Mouse (Mus musculus): ENCODE data around the gene Myo18a. TPM values are rescaled to one million over a fixed set of nuclear protein-coding genes. Genes with fewer than 3 reads are reported as not detected.

The Myo18a gene
- total RNA-seq, 2 experiments from 2014 or later, result 331 to 334 TPM

- no peak for DNase-seq
- intact Hi-C loops (cut with DNase I), result no loop called here
These were observed 94.0 kb downstream of the Myo18a start for GRCm38 (mm10) chr11:77857089-77857488.

- DNase-seq, result no peak
- intact Hi-C loops (cut with DNase I), result no loop called here
These were observed 95.5 kb downstream of the Myo18a start for GRCm38 (mm10) chr11:77858589-77858988.

GRCm38 (mm10) chr11:77860947-77861346, 97.9 kb downstream of the Myo18a start:
- no peak for DNase-seq
- intact Hi-C loops (cut with DNase I), result no loop called here

- DNase-seq, result no peak
- intact Hi-C loops (cut with DNase I), result no loop called here
These were observed 99.8 kb downstream of the Myo18a start for GRCm38 (mm10) chr11:77862887-77863286.

GRCm38 (mm10) chr11:77864771-77865170, 101.7 kb downstream of the Myo18a start:
- no peak for DNase-seq
- intact Hi-C loops (cut with DNase I), result no loop called here

GRCm38 (mm10) chr11:77867419-77868083, 104.5 kb downstream of the Myo18a start:
- DNase-seq, result no peak
- intact Hi-C loops (cut with DNase I), result no loop called here

- intact Hi-C loops (cut with DNase I), result no loop called here
- no peak for DNase-seq
These were observed 108.4 kb downstream of the Myo18a start for GRCm38 (mm10) chr11:77871436-77871835.

- intact Hi-C loops (cut with DNase I), result no loop called here
- DNase-seq, result no peak
These were observed 109.2 kb downstream of the Myo18a start for GRCm38 (mm10) chr11:77872236-77872635.

- intact Hi-C loops (cut with DNase I), result no loop called here
- no peak for DNase-seq
These were observed 109.6 kb downstream of the Myo18a start for GRCm38 (mm10) chr11:77872685-77873084.

- intact Hi-C loops (cut with DNase I), result no loop called here
These were observed 110.1 kb downstream of the Myo18a start for GRCm38 (mm10) chr11:77873116-77873515.

GRCm38 (mm10) chr11:77874685-77875231, 111.7 kb downstream of the Myo18a start:
- intact Hi-C loops (cut with DNase I), result no loop called here
- no peak for DNase-seq

More at GRCm38 (mm10) chr11:77873116-77873515, 110.1 kb downstream of the Myo18a start:
- DNase-seq, result no peak

GRCm38 (mm10) chr11:77875269-77875668, 112.2 kb downstream of the Myo18a start:
- intact Hi-C loops (cut with DNase I), result no loop called here
- DNase-seq, result no peak

- DNase-seq, result no peak
- intact Hi-C loops (cut with DNase I), result no loop called here
These were observed 113.1 kb downstream of the Myo18a start for GRCm38 (mm10) chr11:77875847-77876759.

GRCm38 (mm10) chr11:77876760-77877148, 113.7 kb downstream of the Myo18a start:
- DNase-seq, result no peak
- intact Hi-C loops (cut with DNase I), result no loop called here

- intact Hi-C loops (cut with DNase I), result no loop called here
- DNase-seq, result no peak
These were observed 121.6 kb downstream of the Myo18a start for GRCm38 (mm10) chr11:77884524-77885245.

- intact Hi-C loops (cut with DNase I), result no loop called here
- DNase-seq, result no peak
These were observed 122.2 kb downstream of the Myo18a start for GRCm38 (mm10) chr11:77885246-77885575.

- intact Hi-C loops (cut with DNase I), result no loop called here
- no peak for DNase-seq
These were observed 124.4 kb downstream of the Myo18a start for GRCm38 (mm10) chr11:77887373-77887960.

- DNase-seq, result no peak
- intact Hi-C loops (cut with DNase I), result no loop called here
These were observed 125.8 kb downstream of the Myo18a start for GRCm38 (mm10) chr11:77888846-77889245.

GRCm38 (mm10) chr11:77889484-77889883, 126.4 kb downstream of the Myo18a start:
- intact Hi-C loops (cut with DNase I), result no loop called here
- DNase-seq, result no peak

GRCm38 (mm10) chr11:77890648-77891258, 127.7 kb downstream of the Myo18a start:
- no peak for DNase-seq

More at GRCm38 (mm10) chr11:77890648-77891258, 127.7 kb downstream of the Myo18a start:
- intact Hi-C loops (cut with DNase I), result no loop called here

Measured in gastrocnemius, postnatal 36 days (tissue).